Comparison of ENCODE assay signal across 7 mouse cellular contexts in genomic region chr4:111886018-111886417, GRCm38 (mm10). TPM values are rescaled to one million over a fixed set of nuclear protein-coding genes. Genes with fewer than 3 reads are reported as not detected.
DNase-seq lines count a peak whose midpoint lies in the region; ATAC-seq lines count a peak whose summit lies in the region.

No protein-coding gene starts in this region.

- intact Hi-C loops in left cerebral cortex, postnatal 14 days (cut with DNase I): no loop called here

- no peaks in the 10 kb centered on the region for H3K27me3 ChIP-seq in intestine, embryonic 15.5 days (replicated peaks)

- no peaks in the 10 kb centered on the region for H3K9me3 ChIP-seq in intestine, embryonic 15.5 days

- no peak overlapping the region for H3K9ac ChIP-seq in intestine, embryonic 15.5 days

- no peak overlapping the region for H3K4me3 ChIP-seq in intestine, embryonic 15.5 days (replicated peaks)

- peak overlapping the region; percentile 46 for H3K4me2 ChIP-seq in intestine, embryonic 15.5 days (replicated peaks)

- no peaks in the 10 kb centered on the region for H3K4me1 ChIP-seq in intestine, embryonic 15.5 days (replicated peaks)

- H3K36me3 ChIP-seq in intestine, embryonic 15.5 days: no peaks in the 10 kb centered on the region

- DNase-seq in adipocyte (ENCODE audit: low spot score): peak; percentile 74
- peak; percentile 51 to 72 for DNase-seq in cerebellum, postnatal 25 days
- DNase-seq in gastrocnemius, postnatal 10 days: peak; percentile 60
- peak; percentile 79 to 82 for DNase-seq in left cerebral cortex, postnatal 14 days (ENCODE audit: low spot score in 2 of 2)
- DNase-seq in right cerebral cortex, postnatal 36 days (ENCODE audit: low spot score in 2 of 2): peak; percentile 49 to 55

- H3K27ac ChIP-seq in intestine, embryonic 15.5 days: no peak overlapping the region

- peak; percentile 72 for ATAC-seq in intestine, embryonic 15.5 days
- peak; percentile 76 for ATAC-seq in megakaryocyte-erythroid progenitor cell, adult 5-6 weeks (replicated peaks; ENCODE audit: low FRiP score, low TSS enrichment, poor library complexity, severe bottlenecking)

- WGBS in intestine, embryonic 15.5 days: 8% methylated on average over 7 of the region's 7 CpGs

RNA-seq across cellular contexts. Expression of gene Slc5a9, which starts 16.7 kb away (rescaled TPM):
- total RNA-seq in gastrocnemius, postnatal 10 days (2021): under 1 TPM; 0.11 to 0.12 TPM
- 1.3 and 2.4 TPM in 2 replicates for polyA plus RNA-seq in intestine, embryonic 15.5 days (2015; fragmentation: Nextera tagmentation; extraction: Ambion mirVana)
- total RNA-seq in left cerebral cortex, postnatal 14 days (2021): not detected
- not detected in 2 replicates for total RNA-seq in megakaryocyte-erythroid progenitor cell, adult 5-6 weeks (2014; fragmentation: Nextera tagmentation)
- total RNA-seq in megakaryocyte-erythroid progenitor cell, adult 5-6 weeks (2017): not detected in 2 replicates

RNA-seq across cellular contexts. Expression of gene Skint8, which starts 33.2 kb away (rescaled TPM):
- not detected for total RNA-seq in gastrocnemius, postnatal 10 days (2021)
- polyA plus RNA-seq in intestine, embryonic 15.5 days (2015; fragmentation: Nextera tagmentation; extraction: Ambion mirVana): not detected in 2 replicates
- total RNA-seq in left cerebral cortex, postnatal 14 days (2021): under 1 TPM in 1 of 2 experiments, not detected in 1; 0.36 TPM
- not detected in 2 replicates for total RNA-seq in megakaryocyte-erythroid progenitor cell, adult 5-6 weeks (2014; fragmentation: Nextera tagmentation)
- not detected in 2 replicates for total RNA-seq in megakaryocyte-erythroid progenitor cell, adult 5-6 weeks (2017)
